Mouse (Mus musculus): ENCODE results near the gene Arl4c. TPM values are rescaled to one million over a fixed set of nuclear protein-coding genes. Genes with fewer than 3 reads are reported as not detected.

Gene Arl4c
- polyA plus RNA-seq, 1 experiment from 2014 or later = 23.0 TPM

- WGBS = 72% methylated on average over 3 of the region's 3 CpGs
- DNase-seq (ENCODE audit: low spot score) (no peak), ATAC-seq (ENCODE audit: low FRiP score) (no peak)
- Histone ChIP-seq H3K36me3 (replicated peaks; ENCODE audit: control insufficient read depth, insufficient read depth) (no peaks in the 10 kb centered on the region), H3K9me3 (ENCODE audit: control insufficient read depth, low read length) (no peaks in the 10 kb centered on the region), H3K4me3 (replicated peaks; ENCODE audit: low read length) (no peak overlapping the region), H3K4me1 (replicated peaks; ENCODE audit: control insufficient read depth, insufficient read depth, low read length) (no peaks in the 10 kb centered on the region), H3K27ac (no peak overlapping the region), H3K4me2 (replicated peaks) (no peak overlapping the region), H3K9ac (no peak overlapping the region), H3K27me3 (ENCODE audit: control insufficient read depth, insufficient read depth, low read length) (no peaks in the 10 kb centered on the region)
Observed at GRCm38 (mm10) chr1:88738931-88739330, 36.9 kb upstream of the Arl4c start.

- no peak overlapping the region for H3K9ac ChIP-seq
- no peak overlapping the region for H3K4me3 ChIP-seq (replicated peaks; ENCODE audit: low read length)
- H3K9me3 ChIP-seq (ENCODE audit: control insufficient read depth, low read length) = no peaks in the 10 kb centered on the region
- H3K4me1 ChIP-seq (replicated peaks; ENCODE audit: control insufficient read depth, insufficient read depth, low read length) = no peaks in the 10 kb centered on the region
- no peak overlapping the region for H3K4me2 ChIP-seq (replicated peaks)
- no peak for DNase-seq (ENCODE audit: low spot score)
- WGBS = 92% methylated on average over 1 of the region's 1 CpGs
- no peak overlapping the region for H3K27ac ChIP-seq
- no peak for ATAC-seq (ENCODE audit: low FRiP score)
- H3K27me3 ChIP-seq (ENCODE audit: control insufficient read depth, insufficient read depth, low read length) = no peaks in the 10 kb centered on the region
- H3K36me3 ChIP-seq (replicated peaks; ENCODE audit: control insufficient read depth, insufficient read depth) = no peaks in the 10 kb centered on the region
Observed at GRCm38 (mm10) chr1:88729496-88729895, 27.5 kb upstream of the Arl4c start.

- WGBS = 100% methylated on average over 1 of the region's 1 CpGs
- DNase-seq (ENCODE audit: low spot score) = no peak
- Histone ChIP-seq H3K4me3 (replicated peaks; ENCODE audit: low read length) (no peak overlapping the region), H3K36me3 (replicated peaks; ENCODE audit: control insufficient read depth, insufficient read depth) (no peaks in the 10 kb centered on the region), H3K9ac (no peak overlapping the region), H3K27ac (no peak overlapping the region), H3K4me2 (replicated peaks) (no peak overlapping the region), H3K27me3 (ENCODE audit: control insufficient read depth, insufficient read depth, low read length) (no peaks in the 10 kb centered on the region), H3K4me1 (replicated peaks; ENCODE audit: control insufficient read depth, insufficient read depth, low read length) (no peaks in the 10 kb centered on the region), H3K9me3 (ENCODE audit: control insufficient read depth, low read length) (no peaks in the 10 kb centered on the region)
- no peak for ATAC-seq (ENCODE audit: low FRiP score)
Observed at GRCm38 (mm10) chr1:88727369-88727768, 25.3 kb upstream of the Arl4c start.

- Histone ChIP-seq H3K4me1 (replicated peaks; ENCODE audit: control insufficient read depth, insufficient read depth, low read length) (no peaks in the 10 kb centered on the region), H3K4me3 (replicated peaks; ENCODE audit: low read length) (no peak overlapping the region), H3K9me3 (ENCODE audit: control insufficient read depth, low read length) (no peaks in the 10 kb centered on the region), H3K36me3 (replicated peaks; ENCODE audit: control insufficient read depth, insufficient read depth) (no peaks in the 10 kb centered on the region), H3K4me2 (replicated peaks) (no peak overlapping the region), H3K27ac (no peak overlapping the region), H3K27me3 (ENCODE audit: control insufficient read depth, insufficient read depth, low read length) (no peaks in the 10 kb centered on the region), H3K9ac (no peak overlapping the region)
- WGBS = 77% methylated on average over 1 of the region's 1 CpGs
- ATAC-seq (ENCODE audit: low FRiP score) (no peak), DNase-seq (ENCODE audit: low spot score) (no peak)
Observed at GRCm38 (mm10) chr1:88725716-88726115, 23.7 kb upstream of the Arl4c start.

GRCm38 (mm10) chr1:88720626-88721229, 18.7 kb upstream of the Arl4c start:
- DNase-seq (ENCODE audit: low spot score) (no peak), ATAC-seq (ENCODE audit: low FRiP score) (no peak)
- Histone ChIP-seq H3K27ac (no peak overlapping the region), H3K36me3 (replicated peaks; ENCODE audit: control insufficient read depth, insufficient read depth) (no peaks in the 10 kb centered on the region), H3K9ac (no peak overlapping the region), H3K9me3 (ENCODE audit: control insufficient read depth, low read length) (no peaks in the 10 kb centered on the region), H3K27me3 (ENCODE audit: control insufficient read depth, insufficient read depth, low read length) (no peaks in the 10 kb centered on the region), H3K4me3 (replicated peaks; ENCODE audit: low read length) (no peak overlapping the region), H3K4me1 (replicated peaks; ENCODE audit: control insufficient read depth, insufficient read depth, low read length) (no peaks in the 10 kb centered on the region), H3K4me2 (replicated peaks) (no peak overlapping the region)
- 43% methylated on average over 11 of the region's 11 CpGs for WGBS

- Histone ChIP-seq H3K36me3 (replicated peaks; ENCODE audit: control insufficient read depth, insufficient read depth) (no peaks in the 10 kb centered on the region), H3K9me3 (ENCODE audit: control insufficient read depth, low read length) (no peaks in the 10 kb centered on the region), H3K27me3 (ENCODE audit: control insufficient read depth, insufficient read depth, low read length) (no peaks in the 10 kb centered on the region), H3K27ac (no peak overlapping the region), H3K4me1 (replicated peaks; ENCODE audit: control insufficient read depth, insufficient read depth, low read length) (no peaks in the 10 kb centered on the region), H3K4me2 (replicated peaks) (no peak overlapping the region), H3K9ac (no peak overlapping the region), H3K4me3 (replicated peaks; ENCODE audit: low read length) (no peak overlapping the region)
- 82% methylated on average over 3 of the region's 3 CpGs for WGBS
- DNase-seq (ENCODE audit: low spot score) = no peak
- no peak for ATAC-seq (ENCODE audit: low FRiP score)
Observed at GRCm38 (mm10) chr1:88718563-88718962, 16.5 kb upstream of the Arl4c start.

GRCm38 (mm10) chr1:88717736-88718135, 15.7 kb upstream of the Arl4c start:
- 80% methylated on average over 13 of the region's 13 CpGs for WGBS
- no peak overlapping the region for H3K4me2 ChIP-seq (replicated peaks)
- H3K9ac ChIP-seq = no peak overlapping the region
- no peaks in the 10 kb centered on the region for H3K27me3 ChIP-seq (ENCODE audit: control insufficient read depth, insufficient read depth, low read length)
- no peaks in the 10 kb centered on the region for H3K9me3 ChIP-seq (ENCODE audit: control insufficient read depth, low read length)
- no peak overlapping the region for H3K4me3 ChIP-seq (replicated peaks; ENCODE audit: low read length)
- H3K27ac ChIP-seq = no peak overlapping the region
- H3K4me1 ChIP-seq (replicated peaks; ENCODE audit: control insufficient read depth, insufficient read depth, low read length) = no peaks in the 10 kb centered on the region
- ATAC-seq (ENCODE audit: low FRiP score) = no peak
- H3K36me3 ChIP-seq (replicated peaks; ENCODE audit: control insufficient read depth, insufficient read depth) = no peaks in the 10 kb centered on the region
- no peak for DNase-seq (ENCODE audit: low spot score)

- ATAC-seq (ENCODE audit: low FRiP score) (no peak), DNase-seq (ENCODE audit: low spot score) (no peak)
- WGBS = 80% methylated on average over 6 of the region's 6 CpGs
- Histone ChIP-seq H3K9me3 (ENCODE audit: control insufficient read depth, low read length) (no peaks in the 10 kb centered on the region), H3K4me1 (replicated peaks; ENCODE audit: control insufficient read depth, insufficient read depth, low read length) (0 out of 2 replicates have a peak, but pooled peaks cover 4% of the 10 kb centered on the region), H3K4me2 (replicated peaks) (no peak overlapping the region), H3K27me3 (ENCODE audit: control insufficient read depth, insufficient read depth, low read length) (no peaks in the 10 kb centered on the region), H3K27ac (no peak overlapping the region), H3K36me3 (replicated peaks; ENCODE audit: control insufficient read depth, insufficient read depth) (no peaks in the 10 kb centered on the region), H3K9ac (no peak overlapping the region), H3K4me3 (replicated peaks; ENCODE audit: low read length) (no peak overlapping the region)
Observed at GRCm38 (mm10) chr1:88712011-88712410, 10.0 kb upstream of the Arl4c start.

- H3K27ac ChIP-seq = peak overlapping the region; percentile 66
- no peaks in the 10 kb centered on the region for H3K36me3 ChIP-seq (replicated peaks; ENCODE audit: control insufficient read depth, insufficient read depth)
- H3K4me1 ChIP-seq (replicated peaks; ENCODE audit: control insufficient read depth, insufficient read depth, low read length) = peaks cover 10% of the 10 kb centered on the region
- WGBS = 26% methylated on average over 9 of the region's 9 CpGs
- ATAC-seq (ENCODE audit: low FRiP score) (peak; percentile 54; the same call in 1 of the 2 replicates), DNase-seq (ENCODE audit: low spot score) (peak; percentile 47)
- no peak overlapping the region for H3K4me2 ChIP-seq (replicated peaks)
- H3K9me3 ChIP-seq (ENCODE audit: control insufficient read depth, low read length) = no peaks in the 10 kb centered on the region
- H3K4me3 ChIP-seq (replicated peaks; ENCODE audit: low read length) = no peak overlapping the region
- H3K9ac ChIP-seq = no peak overlapping the region
- no peaks in the 10 kb centered on the region for H3K27me3 ChIP-seq (ENCODE audit: control insufficient read depth, insufficient read depth, low read length)
Observed at GRCm38 (mm10) chr1:88708646-88709305, 6.8 kb upstream of the Arl4c start.

Measured in hindbrain, embryonic 14.5 days (tissue).